Mouse (Mus musculus): ENCODE measurements at regions not wholly inside any gene's neighbourhood (a gene's known extent, or its start where the extent isn't known, plus 50 kb on each side); places are given as distances from the start of the nearest gene placed in this dataset.

GRCm38 (mm10) chr14:107727234-107727633 lies 1186.7 kb downstream of the Slitrk1 start:
- Histone ChIP-seq H3K4me3 (replicated peaks; ENCODE audit: low read length) (no peak overlapping the region), H3K4me2 (ENCODE audit: low read length) (no peak overlapping the region), H3K9ac (replicated peaks; ENCODE audit: low read depth, low read length) (no peak overlapping the region), H3K36me3 (ENCODE audit: control insufficient read depth, insufficient read depth) (no peaks in the 10 kb centered on the region), H3K4me1 (replicated peaks; ENCODE audit: control insufficient read depth, insufficient read depth, low read length) (no peaks in the 10 kb centered on the region), H3K9me3 (ENCODE audit: control insufficient read depth, low read length) (no peaks in the 10 kb centered on the region), H3K27ac (ENCODE audit: low read length) (no peak overlapping the region), H3K27me3 (replicated peaks; ENCODE audit: control insufficient read depth, insufficient read depth, low read length) (no peaks in the 10 kb centered on the region)
- no peak for ATAC-seq
- 70% methylated on average over 3 of the region's 3 CpGs for WGBS

- Histone ChIP-seq H3K27me3 (replicated peaks; ENCODE audit: control insufficient read depth, insufficient read depth, low read length) (no peaks in the 10 kb centered on the region), H3K27ac (ENCODE audit: low read length) (no peak overlapping the region), H3K9me3 (ENCODE audit: control insufficient read depth, low read length) (no peaks in the 10 kb centered on the region), H3K36me3 (ENCODE audit: control insufficient read depth, insufficient read depth) (no peaks in the 10 kb centered on the region), H3K4me2 (ENCODE audit: low read length) (no peak overlapping the region), H3K4me1 (replicated peaks; ENCODE audit: control insufficient read depth, insufficient read depth, low read length) (no peaks in the 10 kb centered on the region), H3K4me3 (replicated peaks; ENCODE audit: low read length) (no peak overlapping the region), H3K9ac (replicated peaks; ENCODE audit: low read depth, low read length) (no peak overlapping the region)
- ATAC-seq, result no peak
Measured at GRCm38 (mm10) chr14:107688349-107688748, 1225.6 kb downstream of the Slitrk1 start.

- H3K9ac ChIP-seq (replicated peaks; ENCODE audit: low read depth, low read length), result no peak overlapping the region
- no peaks in the 10 kb centered on the region for H3K27me3 ChIP-seq (replicated peaks; ENCODE audit: control insufficient read depth, insufficient read depth, low read length)
- H3K27ac ChIP-seq (ENCODE audit: low read length), result peak overlapping the region; percentile 28; the same call in 1 of the 2 replicates
- no peaks in the 10 kb centered on the region for H3K36me3 ChIP-seq (ENCODE audit: control insufficient read depth, insufficient read depth)
- 74% methylated on average over 3 of the region's 3 CpGs for WGBS
- H3K4me1 ChIP-seq (replicated peaks; ENCODE audit: control insufficient read depth, insufficient read depth, low read length), result no peaks in the 10 kb centered on the region
- no peak overlapping the region for H3K4me3 ChIP-seq (replicated peaks; ENCODE audit: low read length)
- no peaks in the 10 kb centered on the region for H3K9me3 ChIP-seq (ENCODE audit: control insufficient read depth, low read length)
- peak; percentile 95 for ATAC-seq
- no peak overlapping the region for H3K4me2 ChIP-seq (ENCODE audit: low read length)
Measured at GRCm38 (mm10) chr14:107687261-107688019, 1226.5 kb downstream of the Slitrk1 start.

- Histone ChIP-seq H3K27me3 (replicated peaks; ENCODE audit: control insufficient read depth, insufficient read depth, low read length) (no peaks in the 10 kb centered on the region), H3K4me2 (ENCODE audit: low read length) (no peak overlapping the region), H3K9ac (replicated peaks; ENCODE audit: low read depth, low read length) (no peak overlapping the region), H3K27ac (ENCODE audit: low read length) (no peak overlapping the region), H3K9me3 (ENCODE audit: control insufficient read depth, low read length) (no peaks in the 10 kb centered on the region), H3K4me1 (replicated peaks; ENCODE audit: control insufficient read depth, insufficient read depth, low read length) (no peaks in the 10 kb centered on the region), H3K4me3 (replicated peaks; ENCODE audit: low read length) (no peak overlapping the region), H3K36me3 (ENCODE audit: control insufficient read depth, insufficient read depth) (no peaks in the 10 kb centered on the region)
- 57% methylated on average over 3 of the region's 3 CpGs for WGBS
- no peak; the same call in 1 of the 2 replicates for ATAC-seq
Measured at GRCm38 (mm10) chr14:107656595-107656994, 1257.4 kb downstream of the Slitrk1 start.

GRCm38 (mm10) chr14:107615466-107615865 lies 1298.5 kb downstream of the Slitrk1 start:
- H3K9ac ChIP-seq (replicated peaks; ENCODE audit: low read depth, low read length), result no peak overlapping the region
- H3K27ac ChIP-seq (ENCODE audit: low read length), result no peak overlapping the region
- ATAC-seq, result no peak

GRCm38 (mm10) chr14:107614348-107614747 lies 1299.6 kb downstream of the Slitrk1 start:
- no peak for ATAC-seq
- 20% methylated on average over 1 of the region's 1 CpGs for WGBS
- Histone ChIP-seq H3K9ac (replicated peaks; ENCODE audit: low read depth, low read length) (no peak overlapping the region), H3K36me3 (ENCODE audit: control insufficient read depth, insufficient read depth) (no peaks in the 10 kb centered on the region), H3K4me3 (replicated peaks; ENCODE audit: low read length) (no peak overlapping the region), H3K4me1 (replicated peaks; ENCODE audit: control insufficient read depth, insufficient read depth, low read length) (no peaks in the 10 kb centered on the region), H3K9me3 (ENCODE audit: control insufficient read depth, low read length) (no peaks in the 10 kb centered on the region), H3K27me3 (replicated peaks; ENCODE audit: control insufficient read depth, insufficient read depth, low read length) (no peaks in the 10 kb centered on the region), H3K27ac (ENCODE audit: low read length) (no peak overlapping the region), H3K4me2 (ENCODE audit: low read length) (no peak overlapping the region)

More at GRCm38 (mm10) chr14:107615466-107615865, 1298.5 kb downstream of the Slitrk1 start:
- no peak overlapping the region for H3K4me3 ChIP-seq (replicated peaks; ENCODE audit: low read length)
- H3K27me3 ChIP-seq (replicated peaks; ENCODE audit: control insufficient read depth, insufficient read depth, low read length), result no peaks in the 10 kb centered on the region
- H3K4me2 ChIP-seq (ENCODE audit: low read length), result no peak overlapping the region
- H3K9me3 ChIP-seq (ENCODE audit: control insufficient read depth, low read length), result no peaks in the 10 kb centered on the region
- H3K36me3 ChIP-seq (ENCODE audit: control insufficient read depth, insufficient read depth), result no peaks in the 10 kb centered on the region
- H3K4me1 ChIP-seq (replicated peaks; ENCODE audit: control insufficient read depth, insufficient read depth, low read length), result no peaks in the 10 kb centered on the region
- WGBS, result 93% methylated on average over 5 of the region's 5 CpGs

- H3K4me1 ChIP-seq (replicated peaks; ENCODE audit: control insufficient read depth, insufficient read depth, low read length), result no peaks in the 10 kb centered on the region
- no peak overlapping the region for H3K4me3 ChIP-seq (replicated peaks; ENCODE audit: low read length)
- no peak overlapping the region for H3K4me2 ChIP-seq (ENCODE audit: low read length)
- WGBS, result 63% methylated on average over 1 of the region's 1 CpGs
- no peaks in the 10 kb centered on the region for H3K9me3 ChIP-seq (ENCODE audit: control insufficient read depth, low read length)
- H3K27me3 ChIP-seq (replicated peaks; ENCODE audit: control insufficient read depth, insufficient read depth, low read length), result no peaks in the 10 kb centered on the region
- ATAC-seq, result no peak
- no peaks in the 10 kb centered on the region for H3K36me3 ChIP-seq (ENCODE audit: control insufficient read depth, insufficient read depth)
- H3K27ac ChIP-seq (ENCODE audit: low read length), result no peak overlapping the region
- H3K9ac ChIP-seq (replicated peaks; ENCODE audit: low read depth, low read length), result no peak overlapping the region
Measured at GRCm38 (mm10) chr14:107603198-107603597, 1310.8 kb downstream of the Slitrk1 start.

- no peak for ATAC-seq
- H3K27ac ChIP-seq (ENCODE audit: low read length), result no peak overlapping the region
Measured at GRCm38 (mm10) chr14:107586715-107587114, 1327.2 kb downstream of the Slitrk1 start.

GRCm38 (mm10) chr14:107584252-107584651 lies 1329.7 kb downstream of the Slitrk1 start:
- H3K4me1 ChIP-seq (replicated peaks; ENCODE audit: control insufficient read depth, insufficient read depth, low read length), result no peaks in the 10 kb centered on the region
- ATAC-seq, result no peak
- H3K4me2 ChIP-seq (ENCODE audit: low read length), result no peak overlapping the region
- no peak overlapping the region for H3K4me3 ChIP-seq (replicated peaks; ENCODE audit: low read length)
- no peaks in the 10 kb centered on the region for H3K36me3 ChIP-seq (ENCODE audit: control insufficient read depth, insufficient read depth)
- WGBS, result 75% methylated on average over 2 of the region's 2 CpGs
- H3K9me3 ChIP-seq (ENCODE audit: control insufficient read depth, low read length), result no peaks in the 10 kb centered on the region
- H3K9ac ChIP-seq (replicated peaks; ENCODE audit: low read depth, low read length), result no peak overlapping the region
- no peak overlapping the region for H3K27ac ChIP-seq (ENCODE audit: low read length)
- no peaks in the 10 kb centered on the region for H3K27me3 ChIP-seq (replicated peaks; ENCODE audit: control insufficient read depth, insufficient read depth, low read length)

More at GRCm38 (mm10) chr14:107586715-107587114, 1327.2 kb downstream of the Slitrk1 start:
- no peaks in the 10 kb centered on the region for H3K36me3 ChIP-seq (ENCODE audit: control insufficient read depth, insufficient read depth)
- H3K4me3 ChIP-seq (replicated peaks; ENCODE audit: low read length), result no peak overlapping the region
- H3K9ac ChIP-seq (replicated peaks; ENCODE audit: low read depth, low read length), result no peak overlapping the region
- H3K27me3 ChIP-seq (replicated peaks; ENCODE audit: control insufficient read depth, insufficient read depth, low read length), result no peaks in the 10 kb centered on the region
- no peaks in the 10 kb centered on the region for H3K4me1 ChIP-seq (replicated peaks; ENCODE audit: control insufficient read depth, insufficient read depth, low read length)
- H3K9me3 ChIP-seq (ENCODE audit: control insufficient read depth, low read length), result no peaks in the 10 kb centered on the region
- no peak overlapping the region for H3K4me2 ChIP-seq (ENCODE audit: low read length)

GRCm38 (mm10) chr14:107570676-107571075 lies 1343.3 kb downstream of the Slitrk1 start:
- Histone ChIP-seq H3K9ac (replicated peaks; ENCODE audit: low read depth, low read length) (no peak overlapping the region), H3K4me2 (ENCODE audit: low read length) (no peak overlapping the region), H3K4me1 (replicated peaks; ENCODE audit: control insufficient read depth, insufficient read depth, low read length) (no peaks in the 10 kb centered on the region), H3K9me3 (ENCODE audit: control insufficient read depth, low read length) (no peaks in the 10 kb centered on the region), H3K27me3 (replicated peaks; ENCODE audit: control insufficient read depth, insufficient read depth, low read length) (no peaks in the 10 kb centered on the region), H3K36me3 (ENCODE audit: control insufficient read depth, insufficient read depth) (no peaks in the 10 kb centered on the region), H3K4me3 (replicated peaks; ENCODE audit: low read length) (no peak overlapping the region), H3K27ac (ENCODE audit: low read length) (no peak overlapping the region)
- no peak for ATAC-seq
- WGBS, result 90% methylated on average over 1 of the region's 1 CpGs
